Mouse (Mus musculus): Measurements from ENCODE around the gene Cyp4a10. TPM values are rescaled to one million over a fixed set of nuclear protein-coding genes. Genes with fewer than 3 reads are reported as not detected.
"Not testable (repeated sequence)": the region's sequence is repeated elsewhere in the genome, so short reads cannot be mapped to it uniquely, and the experiment has no call there.

Gene Cyp4a10
- polyA plus RNA-seq, 1 experiment from 2014 or later: not detected

GRCm38 (mm10) chr4:115545101-115545500 is 27.0 kb downstream of the Cyp4a10 start:
- WGBS: 41% methylated on average over 1 of the region's 1 CpGs
- no peak for ATAC-seq (ENCODE audit: low read depth)
- H3K4me3 ChIP-seq (ENCODE audit: low read depth, low read length): no peak overlapping the region

GRCm38 (mm10) chr4:115546141-115546828 is 28.2 kb downstream of the Cyp4a10 start:
- WGBS: 84% methylated on average over 2 of the region's 2 CpGs
- Histone ChIP-seq H3K27ac (ENCODE audit: low read depth, low read length) (no peak overlapping the region), H3K4me1 (ENCODE audit: control insufficient read depth, insufficient read depth, low read length) (no peaks in the 10 kb centered on the region), H3K9me3 (ENCODE audit: control insufficient read depth, low read length) (no peaks in the 10 kb centered on the region), H3K4me2 (ENCODE audit: low read depth, low read length) (no peak overlapping the region), H3K27me3 (ENCODE audit: control insufficient read depth, insufficient read depth, low read length) (no peaks in the 10 kb centered on the region), H3K36me3 (ENCODE audit: control insufficient read depth, insufficient read depth, low read length) (no peaks in the 10 kb centered on the region), H3K4me3 (ENCODE audit: low read depth, low read length) (no peak overlapping the region), H3K9ac (replicated peaks; ENCODE audit: low read depth, low read length) (no peak overlapping the region)
- no peak for ATAC-seq (ENCODE audit: low read depth)

More at GRCm38 (mm10) chr4:115545101-115545500, 27.0 kb downstream of the Cyp4a10 start:
- Histone ChIP-seq H3K4me1 (ENCODE audit: control insufficient read depth, insufficient read depth, low read length) (no peaks in the 10 kb centered on the region), H3K4me2 (ENCODE audit: low read depth, low read length) (no peak overlapping the region), H3K36me3 (ENCODE audit: control insufficient read depth, insufficient read depth, low read length) (no peaks in the 10 kb centered on the region), H3K27ac (ENCODE audit: low read depth, low read length) (no peak overlapping the region), H3K9me3 (ENCODE audit: control insufficient read depth, low read length) (no peaks in the 10 kb centered on the region), H3K27me3 (ENCODE audit: control insufficient read depth, insufficient read depth, low read length) (no peaks in the 10 kb centered on the region), H3K9ac (replicated peaks; ENCODE audit: low read depth, low read length) (no peak overlapping the region)

- Histone ChIP-seq H3K27ac (ENCODE audit: low read depth, low read length) (no peak overlapping the region), H3K36me3 (ENCODE audit: control insufficient read depth, insufficient read depth, low read length) (no peaks in the 10 kb centered on the region), H3K4me3 (ENCODE audit: low read depth, low read length) (no peak overlapping the region), H3K9ac (replicated peaks; ENCODE audit: low read depth, low read length) (no peak overlapping the region), H3K9me3 (ENCODE audit: control insufficient read depth, low read length) (no peaks in the 10 kb centered on the region), H3K4me1 (ENCODE audit: control insufficient read depth, insufficient read depth, low read length) (no peaks in the 10 kb centered on the region), H3K4me2 (ENCODE audit: low read depth, low read length) (no peak overlapping the region), H3K27me3 (ENCODE audit: control insufficient read depth, insufficient read depth, low read length) (no peaks in the 10 kb centered on the region)
- 85% methylated on average over 3 of the region's 3 CpGs for WGBS
- no peak for ATAC-seq (ENCODE audit: low read depth)
Observed at GRCm38 (mm10) chr4:115552726-115553125, 34.7 kb downstream of the Cyp4a10 start.

GRCm38 (mm10) chr4:115555513-115555912 is 37.4 kb downstream of the Cyp4a10 start:
- no peak overlapping the region for H3K27ac ChIP-seq (ENCODE audit: low read depth, low read length)
- no peak for ATAC-seq (ENCODE audit: low read depth)
- H3K4me1 ChIP-seq (ENCODE audit: control insufficient read depth, insufficient read depth, low read length): no peaks in the 10 kb centered on the region
- no peak overlapping the region for H3K9ac ChIP-seq (replicated peaks; ENCODE audit: low read depth, low read length)
- H3K4me3 ChIP-seq (ENCODE audit: low read depth, low read length): no peak overlapping the region
- 72% methylated on average over 2 of the region's 2 CpGs for WGBS
- no peaks in the 10 kb centered on the region for H3K9me3 ChIP-seq (ENCODE audit: control insufficient read depth, low read length)
- H3K36me3 ChIP-seq (ENCODE audit: control insufficient read depth, insufficient read depth, low read length): no peaks in the 10 kb centered on the region
- no peaks in the 10 kb centered on the region for H3K27me3 ChIP-seq (ENCODE audit: control insufficient read depth, insufficient read depth, low read length)
- H3K4me2 ChIP-seq (ENCODE audit: low read depth, low read length): no peak overlapping the region

GRCm38 (mm10) chr4:115557861-115558561 is 39.9 kb downstream of the Cyp4a10 start:
- 53% methylated on average over 4 of the region's 4 CpGs for WGBS
- ATAC-seq (ENCODE audit: low read depth): no peak

GRCm38 (mm10) chr4:115561236-115561635 is 43.2 kb downstream of the Cyp4a10 start:
- not testable (repeated sequence) for ATAC-seq (ENCODE audit: low read depth)

More at GRCm38 (mm10) chr4:115557861-115558561, 39.9 kb downstream of the Cyp4a10 start:
- H3K4me1 ChIP-seq (ENCODE audit: control insufficient read depth, insufficient read depth, low read length): no peaks in the 10 kb centered on the region
- H3K9ac ChIP-seq (replicated peaks; ENCODE audit: low read depth, low read length): no peak overlapping the region
- no peak overlapping the region for H3K27ac ChIP-seq (ENCODE audit: low read depth, low read length)
- H3K27me3 ChIP-seq (ENCODE audit: control insufficient read depth, insufficient read depth, low read length): no peaks in the 10 kb centered on the region
- no peak overlapping the region for H3K4me2 ChIP-seq (ENCODE audit: low read depth, low read length)
- H3K4me3 ChIP-seq (ENCODE audit: low read depth, low read length): no peak overlapping the region
- H3K36me3 ChIP-seq (ENCODE audit: control insufficient read depth, insufficient read depth, low read length): no peaks in the 10 kb centered on the region
- H3K9me3 ChIP-seq (ENCODE audit: control insufficient read depth, low read length): no peaks in the 10 kb centered on the region

GRCm38 (mm10) chr4:115563401-115563800 is 45.3 kb downstream of the Cyp4a10 start, which contains the start of gene Cyp4a31:
TSS of gene Cyp4a31 (plus strand) at chr4:115563649.
- Histone ChIP-seq H3K36me3 (ENCODE audit: control insufficient read depth, insufficient read depth, low read length) (no peaks in the 10 kb centered on the region), H3K4me2 (ENCODE audit: low read depth, low read length) (no peak within 1 kb of the TSS), H3K9ac (replicated peaks; ENCODE audit: low read depth, low read length) (no peak within 1 kb of the TSS), H3K27me3 (ENCODE audit: control insufficient read depth, insufficient read depth, low read length) (no peaks in the 10 kb centered on the region), H3K4me1 (ENCODE audit: control insufficient read depth, insufficient read depth, low read length) (no peaks in the 10 kb centered on the region), H3K4me3 (ENCODE audit: low read depth, low read length) (no peak within 1 kb of the TSS), H3K27ac (ENCODE audit: low read depth, low read length) (no peak within 1 kb of the TSS), H3K9me3 (ENCODE audit: control insufficient read depth, low read length) (no peaks in the 10 kb centered on the region)
- no peak for ATAC-seq (ENCODE audit: low read depth)
- WGBS: 87% methylated on average over 3 of the region's 3 CpGs

More at GRCm38 (mm10) chr4:115561236-115561635, 43.2 kb downstream of the Cyp4a10 start:
- not testable (repeated sequence) for H3K9me3 ChIP-seq (ENCODE audit: control insufficient read depth, low read length); H3K9ac ChIP-seq (replicated peaks; ENCODE audit: low read depth, low read length); H3K27ac ChIP-seq (ENCODE audit: low read depth, low read length); H3K4me2 ChIP-seq (ENCODE audit: low read depth, low read length); H3K4me3 ChIP-seq (ENCODE audit: low read depth, low read length); H3K4me1 ChIP-seq (ENCODE audit: control insufficient read depth, insufficient read depth, low read length); H3K36me3 ChIP-seq (ENCODE audit: control insufficient read depth, insufficient read depth, low read length); H3K27me3 ChIP-seq (ENCODE audit: control insufficient read depth, insufficient read depth, low read length)
- 47% methylated on average over 5 of the region's 5 CpGs for WGBS

- not testable (repeated sequence) for H3K27me3 ChIP-seq (ENCODE audit: control insufficient read depth, insufficient read depth, low read length); H3K4me3 ChIP-seq (ENCODE audit: low read depth, low read length); H3K4me1 ChIP-seq (ENCODE audit: control insufficient read depth, insufficient read depth, low read length); H3K27ac ChIP-seq (ENCODE audit: low read depth, low read length); H3K36me3 ChIP-seq (ENCODE audit: control insufficient read depth, insufficient read depth, low read length); H3K9me3 ChIP-seq (ENCODE audit: control insufficient read depth, low read length); H3K4me2 ChIP-seq (ENCODE audit: low read depth, low read length); ATAC-seq (ENCODE audit: low read depth); H3K9ac ChIP-seq (replicated peaks; ENCODE audit: low read depth, low read length)
- 85% methylated on average over 6 of the region's 6 CpGs for WGBS
Observed at GRCm38 (mm10) chr4:115564469-115565225, 46.6 kb downstream of the Cyp4a10 start.

- Histone ChIP-seq H3K9me3 (ENCODE audit: control insufficient read depth, low read length) (no peaks in the 10 kb centered on the region), H3K9ac (replicated peaks; ENCODE audit: low read depth, low read length) (no peak overlapping the region), H3K4me2 (ENCODE audit: low read depth, low read length) (no peak overlapping the region), H3K4me3 (ENCODE audit: low read depth, low read length) (no peak overlapping the region), H3K4me1 (ENCODE audit: control insufficient read depth, insufficient read depth, low read length) (no peaks in the 10 kb centered on the region), H3K36me3 (ENCODE audit: control insufficient read depth, insufficient read depth, low read length) (no peaks in the 10 kb centered on the region), H3K27me3 (ENCODE audit: control insufficient read depth, insufficient read depth, low read length) (no peaks in the 10 kb centered on the region), H3K27ac (ENCODE audit: low read depth, low read length) (no peak overlapping the region)
- ATAC-seq (ENCODE audit: low read depth): no peak
- 88% methylated on average over 3 of the region's 3 CpGs for WGBS
Observed at GRCm38 (mm10) chr4:115575255-115575654, 57.2 kb downstream of the Cyp4a10 start.
